Mouse (Mus musculus) heart, postnatal 25 days (tissue): Measurements from ENCODE around the gene Parp3. TPM values are rescaled to one million over a fixed set of nuclear protein-coding genes. Genes with fewer than 3 reads are reported as not detected.

Source experiments
- DNase-seq: peaks from one replicate; pipeline ENCODE4 v3.0.0; 2022; ENCODE audit warnings: low spot score
- intact Hi-C: fragments of 180-260 bp; cut with DNase I; formaldehyde crosslinking; loops from one replicate; pipeline ENCODE4 v1.15.1; 2025
- total RNA-seq, 2 experiments: library from RNA; stranded (reverse); gene quantifications; 2 replicates each; pipeline ENCODE4 v1.2.3; 2021

Parp3 gene
- total RNA-seq, 2 experiments from 2014 or later = 30.1 to 33.5 TPM

DNA sequence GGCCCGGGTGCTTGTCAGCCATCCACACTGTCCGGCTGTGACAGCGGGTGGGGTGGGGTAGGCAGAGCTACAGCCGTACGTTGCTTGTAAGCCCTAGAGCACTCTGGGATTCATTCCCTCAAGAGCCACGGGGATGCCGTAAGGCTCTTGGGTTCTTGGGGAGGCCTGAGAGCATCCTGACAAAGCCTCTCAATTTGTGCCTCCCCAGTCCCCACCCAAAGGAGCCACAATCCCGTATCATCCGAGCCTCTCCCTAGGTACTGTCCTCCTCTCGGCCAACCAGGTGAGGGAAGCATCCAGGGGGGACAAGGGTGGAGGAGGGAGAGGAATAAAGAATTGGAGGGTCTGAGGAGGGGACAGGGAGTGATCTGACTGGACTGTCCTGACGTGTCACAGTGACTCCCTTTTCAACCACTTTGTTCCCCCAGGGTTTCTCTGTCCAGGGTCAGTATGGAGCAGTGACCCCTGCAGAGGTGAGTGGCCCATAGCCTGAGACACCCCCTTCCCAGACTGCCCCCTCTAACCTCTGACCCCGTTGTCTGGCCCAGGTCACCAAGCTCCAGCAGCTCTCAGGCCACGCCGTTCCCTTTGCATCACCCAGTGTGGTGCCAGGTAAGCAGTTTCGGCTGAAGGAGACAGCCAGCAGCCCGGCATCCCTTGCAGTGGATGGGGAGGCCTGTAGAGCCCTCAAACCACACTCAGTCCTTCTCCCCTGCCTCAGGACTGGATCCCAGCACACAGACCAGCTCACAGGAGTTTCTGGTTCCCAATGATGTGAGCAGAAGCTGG lies 14.9 kb downstream of the Parp3 start:
- DNase-seq = no peak
- intact Hi-C loops = no loop called here

- DNase-seq = no peak
- intact Hi-C loops = no loop called here
Observed at GRCm38 (mm10) chr9:106461026-106461415, 15.7 kb downstream of the Parp3 start.

GRCm38 (mm10) chr9:106460401-106461025 lies 16.2 kb downstream of the Parp3 start:
- intact Hi-C loops = no loop called here
- no peak for DNase-seq

DNA sequence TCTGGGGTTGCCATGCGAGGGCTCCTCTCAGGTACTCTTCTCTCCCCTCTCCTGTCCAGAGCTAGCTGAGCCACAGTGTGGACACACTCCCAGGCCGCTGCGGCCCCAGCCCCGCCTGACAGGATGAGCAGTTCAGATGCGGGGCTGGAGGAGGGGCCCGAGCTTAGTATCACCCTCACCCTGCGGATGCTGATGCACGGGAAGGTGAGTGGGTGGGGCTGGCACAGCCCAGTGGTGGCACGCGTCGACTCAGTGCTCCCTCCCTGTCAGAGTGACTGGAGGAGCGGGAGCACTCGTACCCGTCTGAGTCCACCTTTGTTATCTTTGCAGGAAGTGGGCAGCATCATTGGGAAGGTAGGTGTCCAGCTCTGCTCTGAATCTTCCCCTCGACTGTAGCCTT lies 16.8 kb downstream of the Parp3 start:
- no peak for DNase-seq
- intact Hi-C loops = loop anchor here (2.0 kb wide), 1 partner anchor 13 kb away; no protein-coding TSS in a partner anchor

- intact Hi-C loops = loop anchor here (2.0 kb wide), 1 partner anchor 15 kb away; no protein-coding TSS in a partner anchor
- no peak for DNase-seq
Observed at GRCm38 (mm10) chr9:106457920-106458319, 18.8 kb downstream of the Parp3 start.

DNA sequence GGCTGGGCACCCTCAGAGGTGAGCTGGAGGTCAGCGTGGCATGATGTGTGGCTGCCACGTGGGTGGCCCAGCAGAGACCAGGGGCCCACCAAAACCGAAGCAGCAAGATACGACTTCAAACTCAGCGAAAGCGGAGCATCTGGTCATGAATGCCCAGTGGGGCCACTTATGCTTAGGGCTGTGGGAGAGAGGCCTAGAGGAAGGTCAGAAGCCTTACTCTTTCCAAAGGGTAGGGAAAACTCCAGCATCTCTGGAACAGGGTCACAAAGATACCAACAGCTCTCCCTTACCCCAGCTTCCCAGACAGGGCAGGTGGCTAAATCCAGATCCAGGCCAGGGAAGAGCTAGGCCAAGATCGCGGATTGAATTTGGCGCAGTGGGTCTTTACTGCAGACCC lies 19.6 kb downstream of the Parp3 start:
- intact Hi-C loops = no loop called here
- no peak for DNase-seq

DNA sequence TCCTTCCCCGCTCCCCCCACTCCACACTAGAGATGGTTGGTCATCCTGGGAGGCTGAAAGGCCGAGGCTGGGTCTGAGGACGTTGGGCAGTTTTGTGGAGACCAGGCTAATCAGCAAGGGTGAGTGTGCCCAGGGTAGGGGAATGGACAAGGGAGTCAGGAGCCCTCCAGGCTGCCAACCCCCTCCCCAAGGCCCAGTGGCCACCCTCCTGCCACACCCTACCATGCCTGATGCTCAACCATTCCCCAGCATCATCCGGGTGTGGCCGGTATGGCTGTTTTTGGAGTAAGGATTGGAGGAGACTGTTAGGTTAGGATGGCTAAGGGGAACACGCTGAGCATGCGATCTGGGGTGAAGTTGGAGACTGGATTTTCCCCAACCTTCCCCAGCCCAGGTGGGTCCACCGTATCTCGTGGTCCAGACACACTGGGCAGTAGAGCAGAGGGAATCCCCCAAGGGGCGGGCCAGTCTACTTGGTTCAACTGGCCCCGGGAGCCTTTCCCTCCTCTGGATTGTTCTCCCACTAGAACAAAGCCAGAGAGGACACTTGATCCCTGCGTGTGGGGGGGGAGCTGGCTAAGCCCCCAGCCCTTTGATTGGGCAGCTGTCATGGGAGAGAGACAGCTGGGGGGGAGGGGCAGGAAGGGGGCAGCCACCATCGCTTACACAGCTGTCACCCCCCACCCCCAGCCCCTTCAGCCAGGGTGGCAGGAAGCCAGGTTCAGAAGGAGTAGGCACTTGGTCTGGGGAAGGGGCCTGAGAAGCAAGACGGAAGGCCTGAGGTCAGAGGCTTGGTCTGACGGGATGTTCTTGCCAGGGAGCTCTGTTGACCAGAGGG lies 20.2 kb downstream of the Parp3 start:
- intact Hi-C loops = no loop called here
- no peak for DNase-seq

DNA sequence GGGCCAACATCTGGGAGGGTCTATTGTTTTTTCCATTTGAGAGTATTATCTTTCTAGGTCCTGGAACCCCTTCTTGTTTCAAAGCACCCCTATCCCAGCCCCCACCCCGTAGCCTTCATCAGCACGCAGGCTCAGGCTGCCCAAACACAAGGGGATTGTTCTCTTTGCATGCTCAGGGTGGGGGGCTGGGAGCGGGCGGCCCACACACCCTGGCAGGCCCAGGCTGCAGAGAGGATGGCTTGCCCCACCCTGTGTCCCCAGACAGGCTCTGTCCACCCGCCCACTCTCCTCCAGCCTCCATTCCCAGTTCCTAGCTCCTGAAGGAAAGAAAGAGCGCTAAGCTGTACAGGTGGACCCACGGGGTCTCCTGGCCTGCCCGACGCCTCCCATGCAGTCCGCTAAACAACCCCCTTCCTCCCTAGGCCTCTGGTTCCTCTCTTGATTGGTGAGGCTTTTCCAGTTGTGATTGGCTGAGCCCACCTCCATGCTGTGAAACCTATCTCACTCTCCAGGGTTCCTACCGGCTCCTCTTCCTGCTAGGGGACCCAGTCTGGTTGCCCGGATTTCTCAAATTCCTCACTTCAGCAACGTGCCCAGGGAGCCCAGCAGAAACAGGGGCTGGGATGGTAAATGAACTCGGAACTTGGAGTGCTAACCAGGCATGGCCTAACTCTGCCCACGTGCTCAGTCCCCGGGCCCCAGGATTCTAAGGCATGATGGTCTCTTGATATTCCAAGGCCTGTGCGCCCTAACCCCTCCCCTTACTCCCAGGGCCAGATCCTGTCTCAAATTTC lies 21.7 kb downstream of the Parp3 start:
- intact Hi-C loops = no loop called here
- no peak for DNase-seq

DNA sequence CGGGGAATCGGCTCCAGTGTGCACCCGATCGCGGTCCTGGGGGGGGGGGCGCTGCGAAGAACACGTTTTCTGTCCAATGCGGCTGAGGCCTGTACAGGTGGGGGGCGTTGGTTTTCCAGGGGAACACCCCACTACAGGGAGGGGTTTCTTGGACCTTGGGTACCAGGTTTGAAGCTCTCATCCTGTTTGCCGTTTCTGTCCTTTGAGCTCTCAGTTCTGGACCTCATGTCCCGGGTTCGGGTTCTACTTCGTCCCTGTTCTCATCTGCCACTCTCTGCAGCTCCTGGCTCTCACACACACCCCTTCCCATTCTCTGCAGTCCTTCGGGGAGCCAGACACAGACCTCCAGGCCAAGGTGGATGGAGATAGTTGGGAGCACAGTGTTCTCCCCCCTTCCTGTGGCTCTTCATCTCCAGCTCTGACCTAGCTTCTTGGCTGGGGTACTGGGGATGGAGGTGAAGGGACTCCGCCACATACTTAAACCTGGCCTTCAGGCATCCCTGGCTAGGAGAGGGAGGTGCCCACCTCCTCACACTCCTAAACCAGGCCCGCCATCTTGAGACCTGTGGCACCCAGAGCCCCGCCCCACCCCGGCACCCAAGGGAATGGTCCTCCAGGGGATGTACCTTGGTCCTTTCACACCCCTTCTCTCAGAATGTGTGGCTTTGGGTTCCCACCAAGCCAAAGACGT lies 22.5 kb downstream of the Parp3 start:
- DNase-seq = no peak
- intact Hi-C loops = no loop called here

- intact Hi-C loops = no loop called here
- DNase-seq = no peak
Observed at GRCm38 (mm10) chr9:106453271-106454070, 23.3 kb downstream of the Parp3 start, which contains the start of gene Pcbp4. TSS of gene Pcbp4 (plus strand) at chr9:106453291.

DNA sequence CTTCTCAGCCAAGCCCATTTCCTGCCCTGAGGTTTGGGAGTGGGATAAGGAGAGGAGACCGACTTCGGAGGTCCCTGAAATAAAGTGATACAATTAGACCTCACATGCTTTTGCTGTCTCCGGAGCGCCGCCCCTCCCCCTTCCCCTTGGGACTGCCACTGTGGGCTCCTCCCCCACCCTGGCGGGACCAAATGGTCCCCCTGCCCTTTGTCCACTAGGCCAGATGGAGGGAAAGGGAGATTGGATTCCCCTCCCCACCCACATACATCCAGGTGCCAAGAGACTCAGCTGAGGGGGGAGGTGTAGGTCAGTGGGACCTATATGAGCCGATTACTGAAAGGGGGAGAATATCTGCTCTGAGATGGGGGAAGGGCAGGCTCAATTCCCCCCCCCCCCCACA lies 23.9 kb downstream of the Parp3 start:
- DNase-seq = no peak
- intact Hi-C loops = no loop called here

GRCm38 (mm10) chr9:106452351-106452750 lies 24.4 kb downstream of the Parp3 start:
- intact Hi-C loops = no loop called here
- DNase-seq = no peak

- intact Hi-C loops = no loop called here
- no peak for DNase-seq
Observed at GRCm38 (mm10) chr9:106451899-106452298, 24.9 kb downstream of the Parp3 start.

DNA sequence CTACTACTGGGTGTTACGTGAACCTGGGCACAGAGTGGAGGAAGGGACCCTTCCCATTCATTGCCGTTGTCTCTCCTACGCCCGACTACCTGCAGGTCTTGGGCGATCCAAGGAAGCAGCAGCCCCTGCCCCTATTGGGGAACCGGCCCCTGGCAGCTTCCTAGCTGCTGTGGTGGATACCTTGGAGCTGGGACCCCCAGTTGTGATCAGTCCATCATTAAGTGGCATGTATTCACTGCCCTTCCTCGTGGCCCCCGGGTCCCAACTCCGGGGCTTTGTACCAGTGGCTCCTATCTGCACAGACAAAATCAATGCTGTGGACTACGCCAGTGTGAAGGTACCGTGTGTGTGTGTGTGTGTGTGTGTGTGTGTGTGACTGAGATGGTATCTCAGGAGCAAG lies 25.5 kb downstream of the Parp3 start:
- intact Hi-C loops = no loop called here
- DNase-seq = no peak

GRCm38 (mm10) chr9:106450661-106451060 lies 26.1 kb downstream of the Parp3 start:
- no peak for DNase-seq
- intact Hi-C loops = no loop called here

- intact Hi-C loops = loop anchor here (10.0 kb wide), 1 partner anchor 1055 kb away; the partner anchor contains the start of genes Aste1 and Nek11
- DNase-seq = no peak
Observed at GRCm38 (mm10) chr9:106449947-106450346, 26.8 kb downstream of the Parp3 start.

DNA sequence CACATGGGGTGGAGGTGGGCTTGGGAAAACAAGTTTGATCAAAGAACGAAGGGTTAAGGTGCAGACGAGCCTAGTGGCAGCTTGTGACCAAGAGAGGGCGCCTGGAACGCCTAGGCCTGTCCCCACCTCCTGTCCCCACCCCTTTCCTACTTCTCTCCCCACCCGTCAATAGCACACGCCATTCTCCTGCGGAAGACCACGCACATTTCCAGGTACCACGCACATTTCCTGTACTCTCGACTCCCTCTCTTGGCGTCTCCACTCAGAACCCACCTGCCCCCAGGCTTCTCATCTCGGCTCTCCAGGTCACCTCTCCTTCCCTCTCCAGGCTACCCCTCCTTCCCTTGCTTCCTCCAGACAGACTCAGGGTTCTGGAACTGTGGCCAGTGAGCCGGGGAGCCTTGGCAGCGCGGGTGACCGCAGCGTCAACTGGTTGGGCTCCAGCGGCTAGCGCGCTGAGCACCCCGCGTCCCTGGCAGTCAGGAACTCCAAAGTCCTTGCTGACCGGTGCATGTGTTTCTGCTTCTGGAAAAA lies 28.2 kb downstream of the Parp3 start:
- peak; percentile 75 for DNase-seq
- intact Hi-C loops = loop anchor here (1.0 to 10.0 kb wide), 2 partner anchors 27 to 1054 kb away; partner anchors contain the start of genes Aste1, Nek11 and Rrp9

- intact Hi-C loops = loop anchor here (1.0 to 10.0 kb wide), 2 partner anchors 27 to 1053 kb away; partner anchors contain the start of genes Aste1, Nek11 and Rrp9
- no peak for DNase-seq
Observed at GRCm38 (mm10) chr9:106447951-106448350, 28.8 kb downstream of the Parp3 start.
